7 mouse cellular contexts compared by ENCODE assay signal in genomic region chr6:136827516-136827880, GRCm38 (mm10). TPM values are rescaled to one million over a fixed set of nuclear protein-coding genes. Genes with fewer than 3 reads are reported as not detected.
DNase-seq lines count a peak whose midpoint lies in the region; ATAC-seq and TF ChIP-seq lines count a peak whose summit lies in the region.

TSS of gene BC049715 (plus strand) at chr6:136827626.

- peak within 1 kb of the TSS; percentile 67 for H3K4me2 ChIP-seq in forebrain, embryonic 14.5 days (ENCODE audit: low read length)
- peak within 1 kb of the TSS; percentile 81 for H3K4me2 ChIP-seq in liver, embryonic 13.5 days
- peak within 1 kb of the TSS; percentile 55 for H3K4me2 ChIP-seq in stomach, postnatal 0 days (replicated peaks; ENCODE audit: low read depth)

- peaks cover 22% of the 10 kb centered on the region for H3K4me1 ChIP-seq in E14TG2a.4 (replicated peaks; ENCODE audit: low read depth, low read length)
- H3K4me1 ChIP-seq in forebrain, embryonic 14.5 days (ENCODE audit: control insufficient read depth, insufficient read depth, low read length) = peaks cover 5% of the 10 kb centered on the region; the same call in 1 of the 2 replicates
- H3K4me1 ChIP-seq in liver, embryonic 13.5 days (replicated peaks) = peaks cover 16% of the 10 kb centered on the region
- peaks cover 2% of the 10 kb centered on the region; the same call in 1 of the 2 replicates for H3K4me1 ChIP-seq in stomach, postnatal 0 days (replicated peaks; ENCODE audit: control insufficient read depth, insufficient read depth)

- TF ChIP-seq CTCF in C2C12 (IDR thresholded peaks at IDR 0.05; ENCODE audit: control insufficient read depth, insufficient read depth, insufficient read length) (no peak), E14TG2a.4 (conservative IDR thresholded peaks at IDR 0.05; ENCODE audit: low read length) (no peak)
- no peak for TF ChIP-seq CTCF in stomach, postnatal 0 days (IDR thresholded peaks at IDR 0.05; ENCODE audit: low read depth)

- no peak for TF ChIP-seq EP300 in stomach, postnatal 0 days (optimal IDR thresholded peaks at IDR 0.05)

- 1% methylated on average over 34 of the region's 34 CpGs for WGBS in forebrain, embryonic 14.5 days
- WGBS in liver, embryonic 13.5 days (ENCODE audit: insufficient replicate concordance) = under 1% methylated on average over 34 of the region's 34 CpGs
- WGBS in stomach, postnatal 0 days = 0% methylated on average over 34 of the region's 34 CpGs

- peaks cover 28% of the 10 kb centered on the region for H3K36me3 ChIP-seq in C2C12 (ENCODE audit: control insufficient read depth, insufficient read depth)
- peaks cover 31% of the 10 kb centered on the region for H3K36me3 ChIP-seq in E14TG2a.4 (ENCODE audit: insufficient read depth, low read length)
- H3K36me3 ChIP-seq in forebrain, embryonic 14.5 days (ENCODE audit: control insufficient read depth, insufficient read depth, low read length) = peaks cover 23% of the 10 kb centered on the region
- peaks cover 28% of the 10 kb centered on the region for H3K36me3 ChIP-seq in liver, embryonic 13.5 days
- peaks cover 19% of the 10 kb centered on the region; the same call in 1 of the 2 replicates for H3K36me3 ChIP-seq in stomach, postnatal 0 days (ENCODE audit: control insufficient read depth, insufficient read depth, low read length)

- peak within 1 kb of the TSS; percentile 77 for H3ac ChIP-seq in C2C12 (ENCODE audit: control insufficient read depth, insufficient read length, low read depth)

- H3K79me3 ChIP-seq in C2C12 (ENCODE audit: low read depth) = peaks cover 29% of the 10 kb centered on the region

- no peak for DNase-seq in forebrain, embryonic 14.5 days (ENCODE audit: low spot score)
- DNase-seq in liver, embryonic 13.5 days = no peak
- DNase-seq in stomach, postnatal 0 days (ENCODE audit: low spot score) = no peak
- DNase-seq in ovary, adult 18-20 months (ENCODE audit: low spot score) = no peak
- DNase-seq in cerebellum, adult 9-10 months = no peak

- peaks cover 45% of the 10 kb centered on the region for H3K79me2 ChIP-seq in C2C12 (ENCODE audit: control insufficient read depth, insufficient read depth)

- H3K9me3 ChIP-seq in E14TG2a.4 (ENCODE audit: low read length) = no peaks in the 10 kb centered on the region
- no peaks in the 10 kb centered on the region for H3K9me3 ChIP-seq in forebrain, embryonic 14.5 days (replicated peaks; ENCODE audit: control insufficient read depth, low read length)
- no peaks in the 10 kb centered on the region for H3K9me3 ChIP-seq in liver, embryonic 13.5 days (replicated peaks)
- no peaks in the 10 kb centered on the region for H3K9me3 ChIP-seq in stomach, postnatal 0 days (ENCODE audit: control insufficient read depth, low read length)

- no peak for ATAC-seq in forebrain, embryonic 14.5 days
- ATAC-seq in liver, embryonic 13.5 days (ENCODE audit: low read depth) = no peak; the same call in 1 of the 2 replicates
- peak; percentile 53 for ATAC-seq in stomach, postnatal 0 days (ENCODE audit: low FRiP score, low TSS enrichment)

- peak within 1 kb of the TSS; percentile 92 for H3K4me3 ChIP-seq in C2C12 (ENCODE audit: insufficient read depth, poor library complexity, severe bottlenecking)
- H3K4me3 ChIP-seq in E14TG2a.4 (replicated peaks; ENCODE audit: low read length) = peak within 1 kb of the TSS; percentile 96
- peak within 1 kb of the TSS; percentile 100 for H3K4me3 ChIP-seq in forebrain, embryonic 14.5 days (ENCODE audit: low read depth, low read length)
- peak within 1 kb of the TSS; percentile 89 for H3K4me3 ChIP-seq in liver, embryonic 13.5 days (replicated peaks)
- peak within 1 kb of the TSS; percentile 99 for H3K4me3 ChIP-seq in stomach, postnatal 0 days (ENCODE audit: low read depth, low read length)

- peak within 1 kb of the TSS; percentile 80 for H3K27ac ChIP-seq in forebrain, embryonic 14.5 days (ENCODE audit: low read depth, low read length)
- peak within 1 kb of the TSS; percentile 85 for H3K27ac ChIP-seq in liver, embryonic 13.5 days
- peak within 1 kb of the TSS; percentile 86 for H3K27ac ChIP-seq in stomach, postnatal 0 days (replicated peaks)

- peak within 1 kb of the TSS; percentile 96 for H3K9ac ChIP-seq in forebrain, embryonic 14.5 days (ENCODE audit: low read length)
- H3K9ac ChIP-seq in liver, embryonic 13.5 days = peak within 1 kb of the TSS; percentile 97
- peak within 1 kb of the TSS; percentile 99 for H3K9ac ChIP-seq in stomach, postnatal 0 days (ENCODE audit: low read length)

- H3K27me3 ChIP-seq in C2C12 (ENCODE audit: control insufficient read depth, insufficient read depth, insufficient read length) (no peaks in the 10 kb centered on the region), E14TG2a.4 (ENCODE audit: insufficient read depth, low read length) (no peaks in the 10 kb centered on the region)
- no peaks in the 10 kb centered on the region for H3K27me3 ChIP-seq in forebrain, embryonic 14.5 days (replicated peaks; ENCODE audit: control insufficient read depth, insufficient read depth, low read length)
- H3K27me3 ChIP-seq in liver, embryonic 13.5 days = no peaks in the 10 kb centered on the region
- H3K27me3 ChIP-seq in stomach, postnatal 0 days (ENCODE audit: control insufficient read depth, insufficient read depth, low read length) = no peaks in the 10 kb centered on the region

TF ChIP-seq in C2C12, 6 proteins besides CTCF, POLR2A, EP300 and RAD21:
- no peak for TF ChIP-seq CEBPB (IDR thresholded peaks at IDR 0.05; ENCODE audit: low read depth)
- TF ChIP-seq FOSL1 (IDR thresholded peaks at IDR 0.05; ENCODE audit: insufficient read depth, low read length, poor library complexity, severe bottlenecking) = no peak
- no peak for TF ChIP-seq MYOG (IDR thresholded peaks at IDR 0.05; ENCODE audit: control insufficient read depth, extremely low read depth, insufficient read length)
- no peak for TF ChIP-seq MYOD1 (IDR thresholded peaks at IDR 0.05; ENCODE audit: control insufficient read depth, insufficient read length, low read depth)
- TF ChIP-seq USF1 (IDR thresholded peaks at IDR 0.05; ENCODE audit: low read depth) = no peak
- TF ChIP-seq MAX (IDR thresholded peaks at IDR 0.05) = no peak
TF ChIP-seq in C2C12: peak in this region for 0.

RNA-seq across cellular contexts. Expression of gene BC049715, which starts in this region (rescaled TPM):
- 0.13 TPM for polyA plus RNA-seq in C2C12 (2012; fragmentation: generic; extraction: Trizol)
- 0.86 and 1.2 TPM in 2 replicates for polyA plus RNA-seq in forebrain, embryonic 14.5 days (2014; fragmentation: Nextera tagmentation; extraction: Ambion mirVana)
- 1.2 and 2.4 TPM in 2 replicates for polyA plus RNA-seq in liver, embryonic 13.5 days (2015; fragmentation: Nextera tagmentation; extraction: Ambion mirVana)
- 0.46 and 0.96 TPM in 2 replicates for polyA plus RNA-seq in stomach, postnatal 0 days (2015; fragmentation: Nextera tagmentation; extraction: Ambion mirVana)

Comparison
In these comparisons a context has a peak if more than half of its experiments do, and no peak if none do; other contexts are left out.
1. Peak in ATAC-seq, H3K4me3 ChIP-seq, H3K27ac ChIP-seq, H3K9ac ChIP-seq and H3K4me2 ChIP-seq in stomach, postnatal 0 days; RNA of the gene not detected or under 1 TPM.